Mouse (Mus musculus) splenic B cell, adult 2 months (primary cell): ENCODE data around the gene Aldh18a1.

ENCODE experiments used
- DNase-seq: peaks from one replicate; pipeline ENCODE4 v3.0.0-alpha.2; 2011; ENCODE audit warnings: low read depth, low spot score
- H3K27me3 ChIP-seq: 2 replicates; pipeline ENCODE4 v1.6.1; 2012; ENCODE audit warnings: mild to moderate bottlenecking, low read length, moderate library complexity, mixed read lengths; ENCODE audit not compliant: control insufficient read depth, poor library complexity, insufficient read depth, severe bottlenecking
- H3K36me3 ChIP-seq: 2 replicates; pipeline ENCODE4 v1.6.1; 2012; ENCODE audit warnings: mild to moderate bottlenecking, low read length, moderate library complexity, mixed read lengths; ENCODE audit not compliant: control insufficient read depth, poor library complexity, insufficient read depth, severe bottlenecking

The Aldh18a1 gene

DNA sequence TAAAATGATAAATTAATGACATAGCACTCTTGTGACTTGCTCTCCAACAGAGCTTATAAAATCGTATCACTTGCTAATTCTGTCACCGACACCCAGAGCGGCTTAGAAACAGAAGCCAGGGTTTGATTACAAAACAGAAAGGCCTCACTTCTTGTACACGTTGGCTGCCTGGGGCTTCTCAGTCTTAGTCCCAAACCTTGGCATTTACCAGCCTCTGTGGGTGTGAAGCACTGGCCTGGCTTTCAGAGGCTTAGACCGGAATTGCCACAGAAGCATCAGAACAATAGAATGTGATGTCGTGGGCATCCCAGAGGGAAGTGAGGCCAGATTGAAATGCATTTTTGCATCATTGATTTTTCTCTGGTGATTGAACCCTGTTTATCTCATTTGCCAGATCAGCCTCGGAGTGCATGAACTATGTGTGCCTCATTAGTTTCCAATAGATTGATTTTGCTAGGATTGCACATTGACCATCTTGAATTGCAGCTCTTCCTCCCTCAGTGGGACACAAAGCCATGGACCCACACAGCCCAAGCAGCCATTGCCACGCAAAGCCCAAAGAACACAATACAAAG, 64.7 kb downstream of the Aldh18a1 start:
- Histone ChIP-seq H3K36me3 (no peaks in the 10 kb centered on the region), H3K27me3 (no peaks in the 10 kb centered on the region; the same call in 1 of the 2 replicates)
- no peak for DNase-seq

DNA sequence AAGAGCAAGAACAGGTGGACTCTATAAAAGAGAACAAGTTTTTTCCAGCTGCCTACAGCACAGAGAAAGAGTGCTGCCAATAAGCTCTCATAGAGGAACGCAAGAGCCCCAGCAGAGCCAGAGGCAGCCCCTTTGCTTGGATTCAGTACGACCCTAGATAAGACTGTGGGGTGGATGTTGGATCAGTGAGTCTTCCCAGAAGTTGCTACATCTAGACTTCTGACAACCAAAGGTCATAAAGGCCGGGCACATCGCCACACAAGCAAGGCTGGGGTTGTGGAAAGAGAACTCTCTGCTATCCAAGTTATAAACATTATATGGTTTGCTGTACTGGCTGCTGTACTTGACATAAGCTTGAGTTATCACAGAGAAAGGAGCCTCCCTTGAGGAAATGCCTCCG, 67.9 kb downstream of the Aldh18a1 start:
- no peaks in the 10 kb centered on the region for H3K36me3 ChIP-seq
- DNase-seq, result no peak
- H3K27me3 ChIP-seq, result no peaks in the 10 kb centered on the region; the same call in 1 of the 2 replicates

DNA sequence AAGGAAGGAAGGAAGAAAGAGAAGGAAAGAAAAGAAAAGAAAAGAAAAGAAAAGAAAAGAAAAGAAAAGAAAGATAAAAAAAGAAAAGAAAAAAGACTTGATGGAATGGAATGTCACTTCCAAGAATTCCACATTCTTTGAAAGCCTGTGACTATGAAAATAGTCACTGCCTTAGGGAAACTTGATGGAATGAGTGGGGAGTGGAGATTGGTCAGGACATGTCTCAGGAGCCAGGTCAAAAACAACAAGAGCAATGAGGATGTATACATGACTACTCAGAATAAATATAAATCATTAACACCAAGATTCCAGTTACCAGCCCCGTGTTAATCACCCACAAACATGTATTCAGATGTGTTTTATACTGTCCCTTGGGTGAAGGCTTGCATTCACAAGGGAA, 69.6 kb downstream of the Aldh18a1 start:
- no peak for DNase-seq
- Histone ChIP-seq H3K27me3 (no peaks in the 10 kb centered on the region), H3K36me3 (no peaks in the 10 kb centered on the region)

DNA sequence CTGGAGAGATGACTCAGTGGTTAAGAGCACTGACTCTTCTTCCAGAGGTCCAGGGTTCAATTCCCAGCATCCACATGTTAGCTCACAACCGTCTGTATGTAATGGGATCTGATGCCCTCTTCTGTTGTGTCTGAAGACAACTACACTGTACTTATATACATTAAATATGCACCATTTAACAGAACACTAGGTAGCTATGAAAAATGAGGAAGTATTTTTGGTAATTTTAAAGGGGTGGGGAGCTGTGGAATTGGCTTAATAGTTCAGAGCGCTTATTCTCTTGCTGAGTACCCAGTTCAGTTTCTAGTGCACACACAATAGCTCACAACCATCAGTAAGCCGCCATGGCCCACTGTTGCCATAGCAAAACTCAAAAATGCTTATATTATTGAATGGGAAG, 72.7 kb downstream of the Aldh18a1 start:
- DNase-seq, result peak; percentile 14
- no peaks in the 10 kb centered on the region for H3K27me3 ChIP-seq
- H3K36me3 ChIP-seq, result no peaks in the 10 kb centered on the region

DNA sequence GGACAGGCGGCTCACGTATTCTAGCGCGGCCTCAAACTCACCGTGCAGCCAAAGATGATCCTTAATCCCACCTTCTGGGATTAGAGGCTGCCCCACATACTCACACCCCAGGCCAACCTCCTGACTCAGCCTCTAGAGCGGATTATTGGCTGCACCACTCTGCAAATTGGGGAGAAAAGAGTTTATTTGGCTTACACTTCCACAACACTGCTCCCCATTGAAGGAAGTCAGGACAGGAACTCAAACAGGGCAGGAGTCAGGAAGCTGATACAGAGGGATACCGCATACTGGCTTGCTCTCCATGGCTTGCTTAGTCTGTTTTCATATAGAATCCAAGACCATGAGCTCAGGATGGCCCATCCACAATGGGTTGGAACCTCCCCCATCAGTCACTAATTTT, 73.9 kb downstream of the Aldh18a1 start:
- H3K36me3 ChIP-seq, result no peaks in the 10 kb centered on the region
- H3K27me3 ChIP-seq, result no peaks in the 10 kb centered on the region
- no peak for DNase-seq

DNA sequence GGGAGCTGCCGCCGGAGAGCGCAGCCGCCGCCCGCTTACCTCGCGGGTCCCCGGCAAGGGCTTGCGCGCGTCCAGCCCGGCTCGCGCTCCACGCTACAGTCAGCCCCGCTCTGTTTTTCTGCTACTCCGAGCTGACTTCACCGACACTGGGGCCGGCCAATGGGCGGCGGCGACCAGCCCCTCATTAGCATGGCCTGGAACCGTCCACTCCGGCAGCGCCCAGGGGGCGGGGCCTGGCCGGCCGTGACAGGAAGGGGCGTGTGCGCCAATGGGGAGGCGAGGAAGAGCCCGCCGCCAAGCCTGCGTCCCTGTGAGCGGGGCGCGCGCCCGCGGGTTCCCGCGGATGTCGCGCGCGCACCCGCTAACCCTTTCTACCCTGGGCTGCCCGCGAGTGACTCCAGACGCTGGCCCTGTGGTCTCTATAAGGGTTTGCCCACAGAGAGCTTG, 74.6 kb downstream of the Aldh18a1 start, which contains the start of gene Sorbs1:
Sorbs1 (minus strand) TSS at position 148 of the 447 bp plus-strand sequence.
- DNase-seq, result peak; percentile 97
- no peaks in the 10 kb centered on the region for H3K36me3 ChIP-seq
- no peaks in the 10 kb centered on the region for H3K27me3 ChIP-seq

DNA sequence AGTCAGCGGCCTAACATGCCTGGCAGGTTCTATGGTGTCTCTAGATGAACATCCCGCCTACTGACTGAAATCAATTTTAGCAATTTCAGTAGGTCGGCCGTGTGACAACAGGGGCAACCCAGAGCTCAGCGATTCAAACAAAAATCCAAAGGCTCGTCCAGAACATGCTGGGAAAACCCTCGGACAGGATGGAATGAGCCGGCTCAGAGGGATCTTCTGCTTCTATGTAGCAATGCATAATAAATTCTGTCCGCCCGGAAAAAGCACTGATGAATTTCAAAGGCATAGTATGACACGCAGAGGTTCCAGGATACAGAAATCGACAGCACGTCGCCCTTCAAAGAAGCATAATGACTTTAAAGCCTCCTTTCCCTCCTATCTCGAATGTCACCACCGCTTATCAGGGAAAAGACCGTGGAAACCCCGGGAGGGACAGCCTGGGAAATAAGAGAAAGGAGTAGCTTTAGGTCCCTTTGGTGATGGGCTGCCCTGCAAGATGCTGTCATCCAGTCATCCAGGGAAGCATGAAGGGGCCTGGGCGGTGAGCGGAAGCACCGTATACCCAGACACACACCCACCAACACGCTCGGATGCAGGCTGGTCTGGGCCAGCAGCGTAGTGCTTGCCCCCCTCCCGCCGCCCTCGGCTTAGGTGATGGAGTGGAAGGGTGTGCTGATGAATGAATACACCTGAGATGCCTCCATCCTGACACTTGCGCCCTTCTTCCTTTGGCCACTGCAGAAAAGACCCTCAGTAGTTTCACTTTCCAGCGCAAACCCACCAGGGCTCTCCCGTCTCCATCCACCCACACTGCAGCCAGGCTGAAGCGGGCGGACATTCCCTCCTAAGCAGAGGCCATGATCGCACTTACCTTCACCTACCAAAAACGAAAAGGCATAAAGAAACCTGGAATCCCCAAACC, 75.5 kb downstream of the Aldh18a1 start:
- H3K27me3 ChIP-seq, result no peaks in the 10 kb centered on the region
- no peaks in the 10 kb centered on the region for H3K36me3 ChIP-seq
- peak; percentile 58 for DNase-seq

DNA sequence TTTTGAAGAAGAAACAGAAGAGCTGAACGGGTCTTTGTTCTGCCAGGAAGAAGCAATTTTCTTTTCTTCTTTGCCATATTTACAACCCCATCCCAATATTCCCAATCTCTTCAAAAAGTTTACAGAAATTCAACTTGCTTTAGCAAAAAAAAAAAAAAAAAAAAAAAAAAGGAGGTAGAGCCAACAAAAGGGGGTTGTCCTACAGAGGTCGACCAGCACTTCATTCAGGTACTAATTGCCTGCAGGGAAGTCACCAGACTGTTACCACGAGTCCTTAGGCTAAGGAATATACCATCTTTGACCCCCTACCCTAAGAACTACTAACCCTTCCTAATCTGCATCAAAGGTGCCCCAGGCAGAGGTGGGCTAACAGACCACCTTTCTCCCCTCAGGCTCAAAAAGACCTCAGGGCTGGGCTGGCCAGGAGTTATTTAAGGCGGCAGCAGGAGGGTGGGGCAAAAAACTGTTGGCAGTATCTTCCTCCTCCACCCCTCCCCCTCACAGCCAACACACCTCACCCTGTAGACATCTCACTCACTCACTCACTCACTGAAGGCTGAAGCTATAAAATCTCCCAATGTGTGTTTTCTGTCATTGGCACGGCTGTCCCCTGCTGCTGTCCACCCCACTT, 76.5 kb downstream of the Aldh18a1 start:
- no peaks in the 10 kb centered on the region for H3K36me3 ChIP-seq
- peak; percentile 6 for DNase-seq
- no peaks in the 10 kb centered on the region for H3K27me3 ChIP-seq

DNA sequence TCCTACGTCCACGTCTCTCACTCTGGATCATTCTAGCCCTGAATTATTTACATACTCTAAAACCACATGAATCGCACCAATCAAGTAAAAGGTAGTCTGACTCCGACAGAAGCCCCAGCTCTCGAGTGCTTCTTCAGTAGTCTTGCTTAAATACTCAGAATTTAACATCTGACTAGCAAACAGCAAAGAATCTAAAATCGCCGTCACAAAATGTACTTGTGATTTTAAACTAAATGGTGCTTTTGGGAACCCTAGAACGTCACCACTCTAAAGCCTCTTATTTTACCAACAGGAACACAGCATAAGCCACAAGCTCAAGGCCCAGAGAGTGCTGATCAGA, 77.2 kb downstream of the Aldh18a1 start:
- no peak for DNase-seq
- Histone ChIP-seq H3K36me3 (no peaks in the 10 kb centered on the region), H3K27me3 (no peaks in the 10 kb centered on the region)

DNA sequence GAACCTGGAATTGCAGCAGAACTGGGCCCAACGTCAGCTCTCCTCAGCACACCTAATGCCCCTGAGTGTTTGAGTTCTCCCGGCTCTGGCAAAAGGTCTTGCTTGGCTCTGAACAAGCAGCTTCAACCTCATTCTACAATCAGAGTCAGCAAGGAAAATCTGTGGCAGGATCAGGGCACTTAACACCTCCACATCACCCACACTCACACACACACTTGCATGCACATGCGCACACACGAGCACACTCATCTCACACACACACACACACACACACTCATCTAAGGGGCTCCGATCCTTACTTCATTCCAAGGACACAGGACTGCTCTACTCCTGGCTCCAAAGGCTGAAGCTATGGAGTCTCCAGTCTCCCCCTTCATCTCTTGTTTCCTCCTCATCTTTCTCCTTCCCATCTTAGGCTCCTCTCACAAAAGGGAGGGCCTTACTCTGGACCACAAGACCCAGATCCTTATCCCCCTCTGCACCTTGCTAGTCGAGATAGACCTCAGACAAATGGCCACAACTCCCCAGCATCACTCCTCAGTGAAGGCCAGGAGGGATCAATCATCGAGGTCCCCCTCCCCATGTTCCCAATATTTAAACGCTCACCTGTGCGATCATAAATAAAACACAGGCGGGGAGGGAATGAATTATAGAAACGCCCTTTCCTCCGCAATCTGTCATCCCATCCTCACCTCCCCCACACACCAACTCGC, 77.7 kb downstream of the Aldh18a1 start:
- no peaks in the 10 kb centered on the region for H3K36me3 ChIP-seq
- DNase-seq, result no peak
- no peaks in the 10 kb centered on the region for H3K27me3 ChIP-seq

DNA sequence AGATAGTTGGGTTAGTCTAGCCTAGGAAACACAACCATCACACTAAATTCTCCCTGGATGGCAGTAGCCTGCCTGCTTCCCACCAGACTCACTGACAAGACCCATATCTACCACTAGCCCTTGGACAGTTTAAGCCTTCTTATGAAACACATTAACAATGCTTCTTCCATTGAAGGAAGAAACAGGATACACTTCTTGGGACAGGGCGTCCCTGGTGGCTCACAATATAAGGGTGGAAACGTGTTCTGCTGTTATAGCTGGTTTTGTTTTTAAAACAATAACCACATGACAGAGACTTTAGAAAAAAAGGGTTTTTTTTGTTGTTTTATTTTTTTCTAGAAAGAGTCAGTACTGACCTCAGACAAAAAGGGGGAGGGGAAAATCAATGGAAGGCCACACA, 79.0 kb downstream of the Aldh18a1 start:
- DNase-seq, result no peak
- Histone ChIP-seq H3K27me3 (no peaks in the 10 kb centered on the region), H3K36me3 (no peaks in the 10 kb centered on the region)

DNA sequence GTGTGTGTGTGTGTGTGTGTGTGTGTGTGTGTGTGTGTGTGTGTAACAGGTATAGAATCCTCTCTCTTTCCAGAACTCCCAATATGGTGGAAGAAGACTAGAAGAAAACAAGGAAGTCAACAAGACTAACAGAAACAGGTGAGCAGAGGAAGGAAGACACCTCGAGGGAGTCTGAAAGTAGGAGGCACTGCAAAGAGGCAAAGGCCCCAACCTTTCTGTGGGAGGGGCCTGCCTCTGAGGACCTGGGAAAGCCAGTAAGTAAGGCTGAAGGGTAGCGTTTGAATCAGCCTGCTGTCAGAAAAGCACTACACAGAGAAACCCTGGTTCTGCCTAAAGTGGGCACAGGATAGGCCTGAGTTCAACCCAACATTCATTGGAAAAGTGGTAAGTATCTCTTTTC, 79.4 kb downstream of the Aldh18a1 start:
- Histone ChIP-seq H3K27me3 (no peaks in the 10 kb centered on the region), H3K36me3 (no peaks in the 10 kb centered on the region)
- peak; percentile 33 for DNase-seq

DNA sequence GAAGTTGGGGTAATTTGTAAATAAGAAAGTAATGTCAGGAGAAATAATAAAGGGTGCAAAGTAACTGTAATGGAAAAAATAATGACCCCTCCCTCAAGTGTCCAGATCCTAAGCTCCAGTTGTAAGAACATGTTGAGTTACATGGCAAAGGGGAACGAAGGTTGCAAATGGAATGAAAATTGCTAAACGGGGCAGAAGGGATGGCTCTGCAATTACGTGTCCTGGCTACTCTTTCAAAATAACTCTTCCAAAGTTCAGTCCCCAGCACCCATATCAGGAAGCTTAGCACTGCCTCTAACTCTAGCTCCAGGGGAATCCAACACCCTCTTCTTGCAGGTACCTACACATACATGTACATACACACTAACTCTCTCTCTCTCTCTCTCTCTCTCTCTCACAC, 81.3 kb downstream of the Aldh18a1 start:
- Histone ChIP-seq H3K36me3 (no peaks in the 10 kb centered on the region), H3K27me3 (no peaks in the 10 kb centered on the region)
- DNase-seq, result no peak

DNA sequence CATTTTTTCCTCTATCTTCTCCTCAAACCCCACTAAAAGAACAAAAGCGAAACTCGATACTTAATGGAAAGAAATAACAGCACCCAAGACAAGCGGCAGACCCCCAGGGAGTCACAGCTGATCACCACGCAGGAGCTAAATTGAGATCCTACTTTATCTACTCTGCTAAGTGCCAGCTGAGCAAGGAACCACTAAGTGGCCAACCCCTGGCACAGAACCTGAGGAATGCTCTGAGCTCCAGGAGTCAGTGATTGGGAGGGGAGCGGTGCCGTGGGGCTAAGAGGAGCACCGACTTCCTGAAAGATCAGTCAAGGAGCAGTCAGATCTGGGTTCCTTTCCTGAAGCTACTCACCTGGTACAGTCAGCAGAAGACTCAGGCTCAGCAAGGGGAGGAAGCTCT, 83.9 kb downstream of the Aldh18a1 start:
- Histone ChIP-seq H3K36me3 (no peaks in the 10 kb centered on the region), H3K27me3 (no peaks in the 10 kb centered on the region)
- no peak for DNase-seq
